17 mouse cellular contexts compared by ENCODE assay signal in genomic region chr13:106954880-106955279, GRCm38 (mm10).
"Had no signal": no experiment of that assay in that cellular context is flagged by ENCODE, and none has a peak within 500 bp of the region (broad histone marks: within the 10 kb centered on the region; RNA-seq: fewer than 3 reads in every experiment).

No protein-coding gene starts in this region.

- H3K27me3 ChIP-seq: limb, embryonic 12.5 days; limb, embryonic 15.5 days; midbrain, embryonic 12.5 days; midbrain, embryonic 15.5 days; neural tube, embryonic 13.5 days had no signal

- ATAC-seq: liver, postnatal 0 days; lung, postnatal 0 days; midbrain, embryonic 15.5 days had no signal

- H3K27ac ChIP-seq: limb, embryonic 12.5 days; limb, embryonic 15.5 days; liver, embryonic 14.5 days; macrophage; midbrain, embryonic 12.5 days; midbrain, embryonic 15.5 days; neural tube, embryonic 13.5 days had no signal

- H3K4me2 ChIP-seq: limb, embryonic 12.5 days; limb, embryonic 15.5 days; liver, embryonic 11.5 days; lung, embryonic 14.5 days; midbrain, embryonic 12.5 days; midbrain, embryonic 15.5 days; neural tube, embryonic 13.5 days had no signal

- H3K4me3 ChIP-seq: limb, embryonic 12.5 days; limb, embryonic 15.5 days; midbrain, embryonic 12.5 days; midbrain, embryonic 15.5 days; neural tube, embryonic 13.5 days had no signal

- H3K9me3 ChIP-seq: limb, embryonic 12.5 days; limb, embryonic 15.5 days; midbrain, embryonic 12.5 days; midbrain, embryonic 15.5 days; neural tube, embryonic 13.5 days had no signal

- H3K4me1 ChIP-seq: limb, embryonic 12.5 days; limb, embryonic 15.5 days; midbrain, embryonic 12.5 days; midbrain, embryonic 15.5 days; neural tube, embryonic 13.5 days had no signal

- H3K9ac ChIP-seq: limb, embryonic 12.5 days; limb, embryonic 15.5 days; liver, embryonic 14.5 days; liver, postnatal 0 days; lung, embryonic 14.5 days; midbrain, embryonic 12.5 days; midbrain, embryonic 15.5 days; neural tube, embryonic 13.5 days had no signal

- DNase-seq: kidney, adult 9 months; kidney, postnatal 14 days; kidney, postnatal 4 days; left cerebral cortex, postnatal 4 days; liver, postnatal 0 days; lung, embryonic 14.5 days; thymus, adult 18-20 months; thymus, postnatal 4 days had no signal
